Mouse (Mus musculus) MEL (cell line): ENCODE measurements around the gene Oscar. TPM values are rescaled to one million over a fixed set of nuclear protein-coding genes. Genes with fewer than 3 reads are reported as not detected.
"Not testable (repeated sequence)": the region's sequence is repeated elsewhere in the genome, so short reads cannot be mapped to it uniquely, and the experiment has no call there.

Experiments
- DNase-seq: peaks from one replicate; pipeline ENCODE4 v3.0.0; 2011; ENCODE audit warnings: low read depth, low spot score
- H3K27ac ChIP-seq: 2 replicates; pipeline ENCODE4 v1.5.1; 2012; ENCODE audit warnings: low read depth, mild to moderate bottlenecking, control low read depth, low read length, moderate library complexity; ENCODE audit not compliant: control insufficient read depth
- H3K27me3 ChIP-seq, 2 experiments: fragments of 150-350 bp in 1 of 2; sonication (generic) in 1 of 2; 2 replicates each; pipeline ENCODE4 v1.6.1; 2012; ENCODE audit warnings: low read length in 2 of 2, mild to moderate bottlenecking in 2 of 2, improper control_type of control experiment in 1 of 2, moderate library complexity in 1 of 2; ENCODE audit not compliant: insufficient read depth in 2 of 2, control insufficient read depth in 1 of 2
- H3K36me3 ChIP-seq, 2 experiments: 2 replicates each; pipeline ENCODE4 v1.6.1; 2012 to 2014; ENCODE audit warnings: low read length in 2 of 2, improper control_type of control experiment in 1 of 2, inconsistent platforms in 1 of 2, mild to moderate bottlenecking in 1 of 2; ENCODE audit not compliant: insufficient read depth in 2 of 2, control insufficient read depth in 1 of 2
- H3K4me1 ChIP-seq, 2 experiments: fragments of 150-350 bp in 1 of 2; sonication (generic) in 1 of 2; 2 replicates each; pipeline ENCODE4 v1.6.1; 2012; ENCODE audit warnings: low read length in 2 of 2, improper control_type of control experiment in 1 of 2, mild to moderate bottlenecking in 1 of 2; ENCODE audit not compliant: insufficient read depth in 2 of 2, control insufficient read depth in 1 of 2
- H3K4me3 ChIP-seq, 2 experiments: fragments of 150-350 bp in 1 of 2; sonication (generic) in 1 of 2; 2 replicates each; pipeline ENCODE4 v1.5.1; 2012; ENCODE audit warnings: low read depth in 2 of 2, low read length in 2 of 2, mild to moderate bottlenecking in 2 of 2, moderate library complexity in 2 of 2, control low read depth in 1 of 2, improper control_type of control experiment in 1 of 2; ENCODE audit not compliant: control insufficient read depth in 1 of 2, insufficient read depth in 1 of 2
- H3K79me2 ChIP-seq: 2 replicates; pipeline ENCODE4 v1.6.1; 2012; ENCODE audit warnings: mild to moderate bottlenecking, low read length, moderate library complexity; ENCODE audit not compliant: control insufficient read depth, poor library complexity, insufficient read depth
- H3K9ac ChIP-seq: 2 replicates; pipeline ENCODE4 v1.6.1; 2012; ENCODE audit warnings: low read depth, mild to moderate bottlenecking, control low read depth, low read length, moderate library complexity; ENCODE audit not compliant: control insufficient read depth, poor library complexity, severe bottlenecking
- H3K9me3 ChIP-seq: fragments of 150-350 bp; sonication (generic); replicated peaks from 2 replicates; pipeline ENCODE4 v1.6.1; 2012; ENCODE audit warnings: mild to moderate bottlenecking, low read length, improper control_type of control experiment, moderate library complexity; ENCODE audit not compliant: insufficient read depth
- CHD1 ChIP-seq: IDR thresholded peaks from 2 replicates; pipeline ENCODE4 v1.6.1; 2012; ENCODE audit warnings: low read depth, mild to moderate bottlenecking, inconsistent platforms, low read length, improper control_type of control experiment
- E2F4 ChIP-seq: IDR thresholded peaks from 2 replicates; pipeline ENCODE4 v1.6.1; 2011; ENCODE audit warnings: low read depth, low read length, improper control_type of control experiment, borderline replicate concordance
- ELF1 ChIP-seq: IDR thresholded peaks from 2 replicates; pipeline ENCODE4 v1.6.1; 2014; ENCODE audit warnings: low read depth, mild to moderate bottlenecking, inconsistent platforms, low read length, improper control_type of control experiment, moderate library complexity
- EP300 ChIP-seq, 2 experiments: IDR thresholded peaks; 2 replicates each; pipeline ENCODE4 v1.6.1; 2011; ENCODE audit warnings: improper control_type of control experiment in 2 of 2, low read length in 2 of 2, low read depth in 1 of 2, mild to moderate bottlenecking in 1 of 2
- ETS1 ChIP-seq: IDR thresholded peaks from 2 replicates; pipeline ENCODE4 v1.6.1; 2012; ENCODE audit warnings: low read depth, mild to moderate bottlenecking, inconsistent platforms, low read length, improper control_type of control experiment, moderate library complexity
- GATA1 ChIP-seq: IDR thresholded peaks from 2 replicates; pipeline ENCODE4 v1.6.1; 2011; ENCODE audit warnings: low read depth, low read length, improper control_type of control experiment
- HCFC1 ChIP-seq: IDR thresholded peaks from 2 replicates; pipeline ENCODE4 v1.6.1; 2012; ENCODE audit warnings: low read depth, mild to moderate bottlenecking, inconsistent platforms, low read length, improper control_type of control experiment, moderate library complexity
- KAT2A ChIP-seq: conservative IDR thresholded peaks from 2 replicates; pipeline ENCODE4 v1.6.1; 2012; ENCODE audit warnings: low read depth, low read length, improper control_type of control experiment, inconsistent platforms
- MAZ ChIP-seq: IDR thresholded peaks from 2 replicates; pipeline ENCODE4 v1.6.1; 2012; ENCODE audit warnings: low read depth, mild to moderate bottlenecking, inconsistent platforms, low read length, improper control_type of control experiment
- MEF2A ChIP-seq: IDR thresholded peaks from 2 replicates; pipeline ENCODE4 v1.6.1; 2014; ENCODE audit warnings: low read depth, mild to moderate bottlenecking, inconsistent platforms, low read length, improper control_type of control experiment; ENCODE audit not compliant: poor library complexity, insufficient replicate concordance, severe bottlenecking; ENCODE audit errors: extremely low read depth
- POLR2AphosphoS5 ChIP-seq: IDR thresholded peaks from 2 replicates; pipeline ENCODE4 v1.6.1; 2012; ENCODE audit warnings: low read depth, borderline replicate concordance, mild to moderate bottlenecking, inconsistent platforms, low read length, moderate library complexity, mixed read lengths
- RCOR1 ChIP-seq: IDR thresholded peaks from 2 replicates; pipeline ENCODE4 v1.6.1; 2012; ENCODE audit warnings: low read depth, mild to moderate bottlenecking, inconsistent platforms, low read length, improper control_type of control experiment
- SIN3A ChIP-seq: IDR thresholded peaks from 2 replicates; pipeline ENCODE4 v1.6.1; 2012; ENCODE audit warnings: low read length, improper control_type of control experiment, inconsistent platforms
- TAL1 ChIP-seq: IDR thresholded peaks from 2 replicates; pipeline ENCODE4 v1.6.1; 2012; ENCODE audit warnings: mild to moderate bottlenecking, inconsistent platforms, low read length, moderate library complexity, mixed read lengths
- TBP ChIP-seq: IDR thresholded peaks from 2 replicates; pipeline ENCODE4 v1.8.0; 2011; ENCODE audit warnings: low read depth, low read length, improper control_type of control experiment
- TCF12 ChIP-seq: IDR thresholded peaks from 2 replicates; pipeline ENCODE4 v1.6.1; 2014; ENCODE audit warnings: low read depth, mild to moderate bottlenecking, inconsistent platforms, low read length, improper control_type of control experiment, moderate library complexity
- USF2 ChIP-seq, 2 experiments: IDR thresholded peaks; 2 replicates each; pipeline ENCODE4 v1.6.1; 2011 to 2012; ENCODE audit warnings: improper control_type of control experiment in 2 of 2, low read length in 2 of 2, borderline replicate concordance in 1 of 2, inconsistent platforms in 1 of 2, low read depth in 1 of 2, mild to moderate bottlenecking in 1 of 2; ENCODE audit not compliant: insufficient read depth in 1 of 2
- ZC3H11A ChIP-seq: IDR thresholded peaks from 2 replicates; pipeline ENCODE4 v1.6.1; 2012; ENCODE audit warnings: low read depth, mild to moderate bottlenecking, inconsistent platforms, low read length, improper control_type of control experiment
- ZNF384 ChIP-seq: IDR thresholded peaks from 2 replicates; pipeline ENCODE4 v1.6.1; 2012; ENCODE audit warnings: low read depth, mild to moderate bottlenecking, inconsistent platforms, low read length, improper control_type of control experiment
- polyA plus RNA-seq, 2 experiments: library from polyadenylated mRNA; stranded (reverse) in 1 of 2; unstranded in 1 of 2; fragments of >175 nt in 1 of 2; fragments of >200 nt in 1 of 2; gene quantifications; 2 replicates each; pipeline versions ENCODE4 v1.2.1 to v1.2.4; 2012; ENCODE audit warnings: low replicate concordance in 2 of 2, low read depth in 1 of 2; ENCODE audit not compliant: insufficient read length in 2 of 2, insufficient read depth in 1 of 2, missing spikeins in 1 of 2
- total RNA-seq: library from RNA; depleted of rRNA; stranded (reverse); fragments of 300-350 nt; gene quantifications from 2 replicates; pipeline ENCODE4 v1.2.3, GENCODE M21; 2012

The Oscar gene
- total and polyA plus RNA-seq, 3 experiments, result not detected

DNA sequence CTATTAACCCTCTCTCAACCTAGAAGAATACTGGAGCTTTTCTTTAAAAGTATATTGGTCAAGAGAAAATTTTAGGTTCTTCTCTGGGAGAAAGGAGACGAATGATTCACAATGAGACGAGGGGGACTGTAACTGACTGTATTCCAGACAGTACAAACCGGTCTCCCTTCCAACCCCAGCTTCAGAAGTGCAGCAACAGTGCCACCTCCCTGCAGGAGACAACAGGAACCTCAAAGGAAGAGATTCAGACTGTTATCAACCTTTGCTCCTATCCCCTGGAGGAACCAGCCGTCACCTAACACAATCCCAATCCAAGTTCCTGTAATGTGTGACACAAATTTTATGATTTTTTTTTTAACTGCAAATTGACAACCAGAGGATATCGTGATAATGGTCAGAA, 41.7 kb downstream of the Oscar start (continued):
- TF ChIP-seq MEF2A, result no peak
- no peak for TF ChIP-seq E2F4
- TF ChIP-seq MAZ, result no peak
- TF ChIP-seq CHD1, result no peak
- no peak; the same call in 1 of the 2 replicates for TF ChIP-seq RCOR1
- TF ChIP-seq ZNF384, result no peak
- no peak for TF ChIP-seq POLR2AphosphoS5
- TF ChIP-seq ZC3H11A, result no peak

DNA sequence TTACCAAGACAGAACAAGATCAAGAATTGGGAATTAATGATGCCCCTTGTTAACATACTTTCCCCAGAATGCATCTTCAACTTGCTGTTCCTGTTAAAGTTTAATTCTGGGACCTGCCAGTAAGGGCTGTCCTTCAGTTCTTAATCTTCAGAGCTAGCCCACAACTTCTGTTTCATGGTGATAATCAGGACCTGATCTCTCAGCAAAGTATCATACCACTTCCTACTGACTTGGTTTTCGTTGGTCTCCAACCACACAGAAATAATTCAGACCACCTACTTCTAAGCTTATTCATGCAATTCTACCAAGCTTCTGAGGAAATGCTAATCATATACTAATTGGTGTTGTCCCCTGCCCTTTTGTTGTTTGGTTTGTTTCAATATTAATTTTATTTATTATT, 44.1 kb downstream of the Oscar start:
- Histone ChIP-seq H3K79me2 (no peaks in the 10 kb centered on the region), H3K9ac (no peak overlapping the region), H3K27me3 (no peaks in the 10 kb centered on the region)

DNA sequence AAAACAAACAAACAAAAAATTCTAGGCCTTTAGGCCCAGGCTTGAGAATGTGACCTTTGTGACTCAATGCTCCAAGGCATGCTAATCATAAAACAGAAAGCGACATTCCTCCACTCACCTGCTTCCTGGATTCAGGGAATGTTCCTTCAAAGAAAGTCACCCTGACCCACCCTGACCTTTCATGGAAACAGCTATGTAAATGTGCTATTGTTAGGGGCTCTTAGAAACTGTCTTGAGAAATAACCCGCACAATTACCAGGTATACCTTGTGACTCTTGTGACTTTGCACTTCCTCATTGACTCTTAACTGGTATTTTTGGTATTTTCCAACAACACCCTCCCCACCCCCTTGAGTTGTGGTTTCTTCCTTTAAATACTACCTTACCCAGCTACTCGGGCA, 45.4 kb downstream of the Oscar start:
- Histone ChIP-seq H3K4me1 (peaks cover 6 to 15% of the 10 kb centered on the region in 2 experiments), H3K36me3 (peaks cover 0 to 15% of the 10 kb centered on the region in 2 experiments; a peak in 2 of 4 replicates), H3K27ac (peak overlapping the region; percentile 96; the same call in 1 of the 2 replicates)
- H3K4me3 ChIP-seq, H3K79me2 ChIP-seq, H3K27me3 ChIP-seq, DNase-seq, H3K9me3 ChIP-seq, H3K9ac ChIP-seq: not testable (repeated sequence)

More for the DNA sequence above, 44.1 kb downstream of the Oscar start:
- Histone ChIP-seq H3K27ac (peak overlapping the region; percentile 96), H3K4me3 (no peak overlapping the region), H3K36me3 (peaks cover 0 to 25% of the 10 kb centered on the region in 2 experiments; a peak in 2 of 4 replicates), H3K9me3 (no peaks in the 10 kb centered on the region), H3K4me1 (peaks cover 9 to 27% of the 10 kb centered on the region in 2 experiments)
- TF ChIP-seq TAL1 (peak; percentile 59), ZNF384 (no peak), TCF12 (peak; percentile 86), EP300 (IDR thresholded peaks at IDR 0.05; ENCODE audit: low read depth in 1 of 2, low read length in 2 of 2) (peak; percentile 91 to 95), TBP (peak; percentile 71; the same call in 1 of the 2 replicates), HCFC1 (no peak), SIN3A (peak; percentile 56), GATA1 (peak; percentile 93), USF2 (IDR thresholded peaks at IDR 0.05; ENCODE audit: borderline replicate concordance in 1 of 2, insufficient read depth in 1 of 2, low read depth in 1 of 2, low read length in 2 of 2) (no peak), RCOR1 (peak; percentile 67), ELF1 (peak; percentile 51; the same call in 1 of the 2 replicates), KAT2A (no peak), ETS1 (peak; percentile 74; the same call in 1 of the 2 replicates)
- peak; percentile 86 for DNase-seq
